Mouse (Mus musculus) erythroblast, adult 5-6 weeks (primary cell): ENCODE measurements around the gene Ndufs5. TPM values are rescaled to one million over a fixed set of nuclear protein-coding genes. Genes with fewer than 3 reads are reported as not detected.

Experiments
- ATAC-seq: replicated peaks from 2 replicates; pipeline ENCODE4 v1.8.0; 2016; ENCODE audit warnings: moderate number of reproducible peaks, mild to moderate bottlenecking, moderate TSS enrichment, inconsistent platforms; ENCODE audit not compliant: poor library complexity, low FRiP score, severe bottlenecking
- total RNA-seq, 2 experiments: library from RNA; stranded (forward) in 1 of 2; stranded (reverse) in 1 of 2; fragments of 150-400 nt in 1 of 2; fragments of 200-764, 138-1000 nt in 1 of 2; gene quantifications; 2 replicates each; pipeline versions ENCODE4 v1.2.3 to v1.2.4; 2015 to 2017; ENCODE audit warnings: low replicate concordance in 2 of 2

Ndufs5 gene
- total RNA-seq, 2 experiments from 2014 or later, result 27.9 to 32.9 TPM

DNA sequence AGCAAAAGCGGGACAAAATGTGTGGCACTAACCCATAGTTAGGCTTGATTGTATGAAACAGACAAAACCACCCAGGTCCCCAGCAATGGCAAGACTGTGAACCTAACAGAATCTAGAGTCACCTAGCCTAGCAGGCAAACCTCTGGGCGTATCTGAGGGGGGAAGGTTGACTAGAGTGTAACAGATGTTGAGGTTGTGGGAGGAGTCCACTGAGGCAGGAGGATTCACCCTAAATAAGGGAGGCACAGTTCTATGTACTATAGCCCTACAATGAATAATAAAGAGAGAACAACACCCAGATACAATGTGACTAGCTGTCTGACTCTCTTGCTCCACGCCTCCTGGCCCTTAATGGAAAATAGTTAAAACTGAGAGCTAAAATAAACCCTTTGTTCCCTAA is 25.9 kb downstream of the Ndufs5 start:
- ATAC-seq, result no peak

DNA sequence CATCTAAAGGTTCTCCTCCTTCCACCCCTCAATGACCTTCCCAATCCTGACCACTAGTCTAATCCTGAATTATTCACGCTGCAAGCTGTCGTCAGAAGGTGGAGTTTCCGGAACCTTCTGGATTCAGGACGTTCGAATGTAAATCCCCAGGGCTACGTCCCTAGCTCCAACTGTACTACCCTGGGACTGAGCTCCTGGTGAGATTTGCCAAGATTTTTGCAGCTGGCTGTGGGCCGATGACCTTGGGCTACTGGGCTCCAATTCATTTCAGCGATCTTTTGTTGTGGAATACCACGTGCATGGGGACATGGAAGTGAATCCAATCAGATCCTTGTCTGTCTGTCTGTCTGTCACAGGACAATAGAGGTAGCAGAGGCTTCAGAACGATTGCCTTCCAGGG is 27.7 kb downstream of the Ndufs5 start:
- ATAC-seq, result no peak

DNA sequence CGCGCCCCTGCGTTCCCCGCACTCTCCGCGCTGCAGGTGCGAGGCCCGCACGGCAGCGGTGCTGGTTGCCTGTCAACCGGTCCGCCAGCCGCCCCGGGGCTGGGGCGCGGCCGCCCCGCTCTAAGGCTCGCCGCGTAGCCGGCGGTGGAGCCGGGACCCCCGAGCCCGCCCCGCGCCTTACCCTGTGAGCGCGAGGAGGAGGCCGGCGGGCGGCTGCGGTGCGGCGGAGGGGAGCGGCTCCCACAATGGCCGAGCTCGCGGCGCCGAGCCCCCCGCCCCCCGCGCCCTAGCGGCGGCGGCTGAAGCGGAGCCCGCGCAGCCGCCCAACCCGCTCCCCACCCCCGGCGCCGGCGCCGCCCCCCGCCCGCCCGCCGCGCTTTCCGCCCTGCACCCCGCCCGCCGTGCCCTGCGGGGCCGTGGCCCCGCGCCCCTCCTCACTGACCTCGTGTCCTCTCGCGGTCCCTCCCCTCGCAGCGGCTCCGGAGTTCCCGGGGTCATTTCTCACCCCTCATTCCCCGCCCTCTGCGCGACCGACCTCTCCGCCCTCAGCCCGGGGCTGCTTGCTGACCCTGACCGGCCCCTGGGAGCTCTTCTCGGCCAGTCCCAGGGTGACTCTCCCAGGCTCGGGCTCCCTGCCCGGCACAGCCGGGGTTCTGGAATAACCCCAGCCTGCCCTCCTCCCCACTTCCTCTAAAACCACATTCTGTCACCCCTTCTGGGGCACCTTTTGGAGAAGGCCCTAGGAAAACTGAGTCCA is 30.8 kb downstream of the Ndufs5 start:
- no peak for ATAC-seq

DNA sequence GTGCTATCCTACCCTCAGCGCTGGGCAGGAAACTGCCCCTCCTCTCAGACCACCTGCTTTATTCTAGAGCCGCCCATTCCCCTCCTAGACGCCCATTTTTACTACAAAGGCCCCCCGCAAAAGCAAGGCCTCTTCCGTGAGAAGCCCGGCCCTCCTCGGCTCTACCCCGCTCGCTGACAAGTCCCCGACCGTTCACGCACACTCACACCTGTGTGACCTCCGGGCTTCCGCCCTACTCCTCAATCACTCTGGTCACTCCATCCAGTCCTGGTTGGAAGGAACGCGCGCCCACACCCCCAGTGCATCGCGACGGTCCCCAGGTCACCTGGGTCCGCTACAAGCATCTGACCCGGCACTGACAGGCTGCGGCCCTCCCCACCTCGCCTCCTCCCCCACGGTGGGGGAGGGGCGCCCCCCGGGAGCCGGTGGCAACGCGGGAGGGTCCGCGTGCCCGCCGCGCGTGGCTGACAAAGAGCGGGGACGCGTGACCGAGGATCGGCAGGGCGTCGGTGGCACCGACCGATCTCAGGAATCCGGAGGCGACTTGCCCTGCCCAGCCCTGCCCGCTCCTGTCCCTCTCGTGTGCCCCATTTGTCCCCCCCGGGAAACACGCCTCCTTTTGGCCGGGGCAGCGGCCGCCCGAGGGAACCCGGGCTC is 31.5 kb downstream of the Ndufs5 start:
- no peak for ATAC-seq

DNA sequence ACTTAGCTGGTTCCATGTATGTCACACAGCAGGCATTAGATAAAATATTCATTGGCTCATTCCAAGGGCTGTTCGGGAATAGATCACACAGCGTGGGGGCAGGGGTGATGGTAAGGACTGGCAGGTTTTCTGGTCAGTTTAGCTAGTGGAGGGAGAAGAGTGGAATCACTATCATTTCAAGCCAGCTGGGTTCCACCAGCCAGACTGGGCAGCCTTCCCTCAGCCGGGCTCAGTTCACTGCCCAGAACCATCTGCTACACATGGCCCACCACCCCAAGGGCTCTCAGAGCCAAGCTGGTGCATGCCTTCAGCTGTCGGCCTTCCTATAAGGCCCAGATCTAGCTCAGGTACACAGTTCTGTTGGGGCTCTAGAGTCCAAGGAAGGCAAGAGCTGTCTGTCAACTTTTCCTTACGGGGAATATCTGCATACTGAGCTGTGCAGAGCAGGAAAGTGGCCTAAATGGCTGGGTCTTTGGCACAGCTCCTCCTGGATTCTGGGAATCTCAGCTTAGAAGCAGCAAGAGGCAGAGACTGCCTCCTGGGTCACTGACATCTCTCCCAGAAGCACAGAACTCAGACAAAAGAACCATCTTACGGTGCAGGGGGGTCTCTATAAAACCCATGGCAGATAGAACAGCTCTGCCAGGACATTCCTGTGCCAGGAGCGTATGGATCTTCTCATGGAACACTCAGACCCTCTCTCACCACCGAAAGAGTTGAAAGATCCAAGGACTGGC is 32.3 kb downstream of the Ndufs5 start:
- ATAC-seq, result no peak

DNA sequence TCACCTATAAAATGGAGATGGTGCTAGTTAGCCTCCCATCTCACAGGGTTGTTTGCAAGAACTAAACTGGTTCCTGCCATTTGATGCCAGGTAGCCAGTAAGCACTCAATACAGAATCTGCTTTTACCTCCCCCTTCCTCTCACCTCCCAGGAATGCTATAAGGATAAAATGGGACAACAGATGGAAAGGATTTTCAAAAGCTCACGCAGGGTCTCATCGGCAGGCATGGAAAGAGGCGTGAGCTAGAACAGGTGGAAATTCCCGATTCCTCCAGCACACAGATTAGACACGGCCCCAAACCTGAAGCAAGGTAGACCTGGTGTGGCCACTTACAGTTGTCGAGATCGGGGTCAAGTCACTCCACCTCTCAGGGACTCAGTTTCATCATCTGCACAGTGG is 33.0 kb downstream of the Ndufs5 start:
- ATAC-seq, result no peak

DNA sequence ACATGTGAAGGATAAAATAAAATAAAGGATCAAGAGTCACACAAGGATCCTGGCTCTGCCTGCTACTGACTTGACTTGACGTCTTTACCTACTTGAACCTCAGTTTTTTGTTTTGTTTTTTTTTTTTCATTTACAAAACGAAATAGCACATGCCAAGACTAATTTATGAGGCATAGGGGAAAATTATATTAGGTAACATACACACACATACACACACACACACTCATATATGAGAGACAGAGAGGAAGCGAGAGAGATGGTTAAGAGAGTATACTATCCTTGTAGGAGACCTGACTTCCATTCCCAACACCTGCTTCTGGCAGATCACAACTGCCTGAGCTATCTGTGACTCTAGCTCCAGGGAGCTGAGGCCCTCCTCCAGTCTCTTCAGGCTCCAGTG is 33.7 kb downstream of the Ndufs5 start, which contains the start of gene Macf1:
Gene Macf1 (minus strand): TSS at position 101 of the 400 bp plus-strand sequence.
- ATAC-seq, result no peak

DNA sequence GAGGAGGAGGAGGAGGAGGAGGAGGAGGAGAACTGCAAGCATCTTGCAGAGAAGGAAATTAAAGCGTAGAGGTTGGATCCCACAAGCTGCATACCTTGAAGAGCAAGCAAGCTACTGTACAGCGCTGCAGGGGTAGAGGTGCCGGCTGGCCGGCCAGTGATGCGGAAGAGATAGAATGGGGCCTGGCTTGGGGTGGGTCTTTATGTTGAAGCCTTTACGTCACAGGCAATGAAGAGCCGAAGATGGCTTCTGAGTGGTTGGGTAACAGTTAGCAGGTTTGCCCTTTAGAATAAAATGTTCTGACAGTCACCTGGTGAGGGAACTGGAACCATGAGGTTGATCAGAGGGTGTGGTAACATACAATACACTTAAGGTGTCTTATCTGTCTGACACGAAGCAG is 35.7 kb downstream of the Ndufs5 start:
- ATAC-seq, result no peak

DNA sequence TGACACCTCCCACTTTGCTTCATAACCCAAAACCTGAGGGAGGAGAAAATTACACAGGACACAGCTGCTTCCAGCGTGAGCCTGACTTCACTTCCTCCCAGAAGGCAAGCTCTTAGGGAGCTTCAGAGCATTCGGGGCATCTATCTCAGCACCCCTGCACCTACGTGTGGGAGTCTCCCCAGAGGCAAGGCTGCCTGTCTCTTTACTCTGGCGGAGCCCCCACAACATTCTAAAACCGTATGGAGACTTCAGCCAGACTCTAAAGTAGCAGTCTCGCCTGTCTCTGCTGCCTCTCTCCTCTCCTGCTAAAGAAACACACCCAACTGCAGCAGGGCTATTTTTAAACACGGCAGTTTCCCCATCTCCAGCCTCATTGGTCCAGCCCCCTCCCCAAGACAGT is 37.0 kb downstream of the Ndufs5 start:
- ATAC-seq, result no peak

DNA sequence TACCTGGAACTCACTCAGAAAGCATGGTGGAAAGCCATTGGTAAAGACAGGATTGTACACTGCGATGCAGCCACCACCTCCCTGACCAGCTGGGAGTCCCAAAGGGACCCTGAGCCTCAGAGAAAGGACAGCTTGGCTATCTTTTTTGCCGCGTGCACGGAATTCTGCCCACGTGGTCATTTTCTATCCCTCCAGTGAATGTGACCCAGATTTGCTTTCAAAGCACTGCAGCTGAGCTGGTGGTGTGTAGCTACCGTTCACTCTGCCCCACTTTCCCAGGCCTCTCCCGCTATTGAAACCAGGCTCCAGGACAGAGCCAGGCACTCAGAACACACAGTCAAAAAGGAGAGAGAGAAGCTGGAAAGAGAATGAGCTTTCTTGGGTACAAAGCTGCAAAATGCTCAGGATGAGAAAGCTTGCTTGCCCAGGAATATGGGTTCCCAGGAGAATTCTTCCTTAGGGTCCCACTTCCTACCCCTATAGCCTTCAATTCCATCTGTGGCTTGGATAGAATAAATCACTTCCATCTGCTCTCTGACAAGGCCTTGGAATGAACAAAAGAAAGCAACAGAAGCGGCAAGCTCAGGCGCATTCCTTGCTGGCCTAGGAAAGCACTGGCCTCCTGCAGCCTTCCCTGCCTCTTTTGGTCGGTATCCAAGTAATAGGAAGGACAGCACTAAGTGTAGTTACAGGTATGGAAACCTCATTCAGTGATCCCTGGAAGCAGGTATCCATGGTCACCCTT is 40.8 kb downstream of the Ndufs5 start:
- peak; percentile 25; the same call in 1 of the 2 replicates for ATAC-seq

DNA sequence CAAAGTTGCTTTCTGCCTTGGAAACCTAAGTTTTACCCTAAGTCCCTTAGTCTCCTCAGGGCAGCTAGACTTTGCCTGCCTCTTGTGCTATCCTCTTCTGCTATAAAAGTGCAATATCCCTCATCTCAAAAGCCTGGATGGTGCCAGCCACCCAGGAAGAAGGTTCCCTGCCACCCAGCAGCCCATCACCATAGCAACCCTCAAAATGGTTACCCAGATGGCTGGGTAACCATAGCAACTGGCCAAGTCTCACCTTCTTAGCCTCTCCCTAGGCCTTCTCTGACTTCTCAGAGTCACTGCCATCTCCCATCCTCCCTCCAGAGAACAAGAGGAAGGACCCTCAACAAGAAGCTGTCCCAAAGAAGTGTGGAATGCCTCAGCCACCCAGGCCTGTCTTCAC is 47.4 kb downstream of the Ndufs5 start:
- ATAC-seq, result no peak

DNA sequence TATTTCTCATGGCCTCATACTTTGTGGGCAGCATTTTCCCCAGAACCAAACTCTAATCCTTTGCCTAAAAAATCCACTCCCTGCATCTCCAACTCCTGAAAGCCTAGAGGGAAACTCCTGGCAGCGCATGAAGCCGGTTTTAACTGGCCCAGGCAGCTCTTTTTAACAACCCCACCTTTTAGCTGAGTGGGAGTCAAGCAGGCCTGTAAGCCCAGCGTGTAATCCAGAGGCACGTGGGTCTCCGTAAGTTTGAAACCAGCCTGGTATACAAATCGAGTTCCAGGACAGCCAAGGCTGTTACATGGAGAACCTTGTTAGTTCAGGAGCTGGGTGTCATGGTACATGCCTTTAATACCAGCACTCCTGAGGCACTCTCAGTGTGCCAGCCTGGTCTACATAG is 48.3 kb downstream of the Ndufs5 start:
- ATAC-seq, result no peak

DNA sequence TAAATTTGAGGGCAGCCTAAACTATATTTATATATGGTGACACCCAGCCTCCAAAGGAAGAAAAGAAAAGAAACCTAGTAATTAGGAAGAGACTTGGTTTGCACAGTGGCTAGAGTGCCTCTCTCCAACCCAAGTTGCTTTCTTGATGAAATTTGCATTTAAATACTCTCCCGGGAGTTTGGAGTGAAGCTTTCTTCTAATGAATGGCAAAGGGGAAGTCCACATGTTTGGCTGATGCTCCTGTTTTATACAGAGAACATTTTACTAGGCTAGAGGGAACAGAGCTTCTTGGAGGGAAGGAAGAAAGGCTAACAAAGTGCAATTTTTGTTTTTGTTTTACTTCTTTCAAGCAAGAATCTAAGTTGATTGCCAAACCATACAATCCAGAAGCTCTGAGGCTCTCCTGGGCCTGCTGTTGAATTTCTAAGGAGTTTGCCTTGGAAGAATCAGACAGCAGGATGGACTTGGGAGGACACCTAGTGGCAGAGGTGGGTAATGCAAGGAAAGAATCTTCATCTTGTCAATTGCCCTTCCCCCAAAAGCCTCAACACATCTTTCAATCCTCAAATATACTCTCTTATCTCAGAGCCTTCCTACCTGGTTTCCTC is 50.6 kb downstream of the Ndufs5 start:
- peak; percentile 49; the same call in 1 of the 2 replicates for ATAC-seq

DNA sequence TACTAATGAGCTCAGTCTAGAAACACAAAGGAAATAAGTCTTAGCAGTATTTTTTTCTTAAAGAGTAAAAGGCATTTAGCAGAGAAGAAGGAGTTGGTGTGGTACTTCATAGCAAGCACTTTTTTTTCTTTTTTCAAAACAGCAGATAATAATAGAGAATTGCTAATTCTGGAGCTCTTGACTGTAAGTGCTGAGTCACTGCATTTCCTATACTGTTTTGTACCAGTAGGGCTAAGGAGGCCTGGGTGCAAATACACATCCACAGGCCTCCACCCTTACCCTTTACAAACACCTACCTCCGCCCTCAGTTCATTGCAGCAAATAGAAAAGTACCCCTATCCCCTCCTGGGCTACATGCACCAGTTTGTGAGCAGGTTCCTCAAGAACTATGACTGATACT is 51.5 kb downstream of the Ndufs5 start:
- ATAC-seq, result no peak

DNA sequence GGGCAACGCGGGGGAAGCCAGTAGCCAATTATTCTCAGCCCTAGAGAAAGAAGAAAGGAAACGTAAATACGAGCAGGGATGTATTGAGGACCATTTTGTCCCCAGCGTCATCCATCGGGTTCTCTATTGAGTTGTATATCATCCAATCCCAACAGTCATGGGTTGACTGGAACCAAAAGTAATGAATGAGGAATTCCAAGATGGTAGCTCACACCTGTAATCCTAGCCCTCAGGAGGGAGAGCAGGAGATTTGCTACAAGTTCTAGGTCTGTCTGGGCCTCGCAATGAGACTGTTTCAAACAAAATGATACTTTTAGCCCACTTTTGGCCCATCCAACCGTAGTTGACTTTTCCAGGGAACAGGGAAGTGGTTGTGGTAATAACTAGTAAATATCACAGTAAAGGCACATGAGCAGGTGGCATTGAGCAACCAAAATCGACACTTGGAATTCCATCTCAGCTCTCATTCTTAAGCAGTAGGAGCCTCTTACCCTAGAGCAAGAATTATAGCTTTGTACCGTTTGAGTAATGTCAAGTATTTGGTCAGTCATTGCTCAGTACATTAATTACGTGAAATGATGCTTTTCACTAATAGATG is 52.2 kb downstream of the Ndufs5 start:
- ATAC-seq, result no peak

DNA sequence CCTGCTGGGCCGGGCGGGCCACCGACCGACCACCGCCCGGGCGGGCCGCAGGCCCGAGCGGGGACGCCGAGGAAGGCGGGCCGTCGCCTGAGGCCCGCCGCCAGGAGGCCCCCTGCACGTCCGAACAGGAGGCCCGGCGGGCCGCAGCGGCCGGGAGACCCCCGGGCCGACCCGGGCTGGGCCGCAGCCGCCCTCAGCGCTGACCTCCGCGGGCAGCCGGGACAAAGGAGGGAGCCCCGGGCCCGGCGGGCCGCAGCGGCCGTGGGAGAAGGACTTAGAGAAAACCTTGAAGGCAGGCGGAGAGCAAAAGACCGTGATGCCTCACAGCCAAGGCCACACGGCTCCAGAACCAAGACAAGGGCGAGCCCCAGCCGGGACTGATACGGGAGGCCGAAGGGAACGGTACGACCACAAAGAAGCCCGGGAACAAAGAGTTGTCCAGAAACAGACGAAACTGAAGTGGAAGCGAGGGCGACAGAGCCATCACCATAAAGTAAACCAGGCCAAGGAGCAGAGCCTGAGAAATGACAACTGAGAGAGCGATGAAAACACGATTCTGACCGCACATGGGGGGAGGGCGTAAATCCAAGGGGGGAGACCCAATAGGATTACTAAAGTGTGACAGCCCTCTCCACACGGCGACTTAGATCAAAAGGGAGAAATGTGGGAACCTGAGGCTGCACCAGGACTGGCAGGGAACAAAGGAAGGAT is 52.9 kb downstream of the Ndufs5 start:
- peak; percentile 24; the same call in 1 of the 2 replicates for ATAC-seq

DNA sequence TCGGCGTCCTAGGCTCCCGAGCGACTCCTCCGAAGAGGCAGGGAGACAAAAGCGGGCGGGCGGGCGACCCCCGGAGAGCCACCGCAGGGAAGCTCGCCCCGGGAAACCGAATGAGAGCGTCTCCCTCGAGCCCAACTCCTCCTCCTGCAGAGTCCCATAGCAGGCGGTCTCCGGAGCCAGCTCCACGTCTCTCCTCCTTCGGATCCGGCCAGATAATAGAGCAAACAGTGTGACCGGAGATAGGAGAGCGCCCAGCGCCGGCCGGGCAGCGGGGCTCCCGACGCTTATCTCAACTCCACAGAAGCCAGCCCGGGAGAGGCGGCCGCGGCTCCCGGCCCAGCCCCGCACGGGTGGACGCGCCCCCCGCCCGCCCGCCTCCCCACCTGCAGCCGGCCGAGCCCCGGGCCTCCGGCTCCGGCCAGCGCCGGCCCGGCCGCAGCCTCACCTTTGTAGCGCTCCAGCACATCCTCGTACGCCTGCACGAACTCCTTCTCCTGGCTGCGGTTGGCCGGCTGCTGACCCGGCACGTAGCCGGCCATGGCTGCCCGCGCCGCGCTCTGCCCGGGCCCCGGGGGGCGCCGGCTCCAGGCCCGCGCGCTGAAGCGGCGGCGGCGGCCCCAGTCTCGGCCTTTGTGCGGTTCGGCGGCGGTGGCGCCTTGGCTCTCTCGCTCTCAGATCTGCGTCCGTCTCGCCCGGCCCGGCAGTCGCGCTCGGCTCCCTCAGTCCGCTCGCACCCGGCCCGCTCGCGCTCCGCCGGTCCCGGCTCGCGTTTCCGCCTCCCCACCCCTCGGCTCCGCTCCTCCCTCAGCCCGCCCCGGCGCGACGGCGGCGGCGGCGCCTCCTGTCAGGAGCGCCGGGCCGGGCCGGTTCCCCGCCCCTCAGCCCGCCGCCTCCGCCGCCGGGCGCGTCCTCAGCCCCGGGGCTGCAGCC is 53.7 kb downstream of the Ndufs5 start:
- peak; percentile 87 for ATAC-seq

DNA sequence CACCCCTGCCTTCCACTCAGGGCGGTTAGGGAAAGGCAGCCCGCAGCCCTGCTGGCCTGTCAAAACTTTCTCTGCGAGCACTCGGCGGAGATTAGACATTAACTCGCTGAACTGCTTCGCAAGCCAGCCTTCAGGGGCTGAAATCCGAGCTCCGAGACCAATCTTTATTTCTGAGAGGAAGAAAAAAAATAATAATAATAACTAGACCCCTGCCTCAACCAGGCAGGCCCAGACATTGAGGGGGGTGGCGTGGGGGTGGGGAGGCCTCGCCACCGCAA is 54.4 kb downstream of the Ndufs5 start:
- ATAC-seq, result no peak
